In genomic region chr3:40480258-40480951, GRCm38 (mm10) we compare ENCODE assay signal across 16 mouse cellular contexts. TPM values are rescaled to one million over a fixed set of nuclear protein-coding genes. Genes with fewer than 3 reads are reported as not detected.
DNase-seq lines count a peak whose midpoint lies in the region; ATAC-seq and TF ChIP-seq lines count a peak whose summit lies in the region.
"Had no signal": no experiment of that assay in that cellular context is flagged by ENCODE, and none has a peak within 500 bp of the region (broad histone marks: within the 10 kb centered on the region; RNA-seq: fewer than 3 reads in every experiment).

No protein-coding gene starts in this region.

- H3K9ac ChIP-seq in kidney, postnatal 0 days (ENCODE audit: low read depth, low read length): no peak overlapping the region
- H3K9ac ChIP-seq in kidney, embryonic 15.5 days: no peak overlapping the region
- H3K9ac ChIP-seq in liver, embryonic 16.5 days (ENCODE audit: low read depth, low read length): no peak overlapping the region
- H3K9ac ChIP-seq: embryonic facial prominence, embryonic 12.5 days; heart, embryonic 12.5 days had no signal

- peak; percentile 51 for DNase-seq in kidney, postnatal 0 days (ENCODE audit: low spot score)
- DNase-seq in brain, embryonic 14.5 days (ENCODE audit: low read depth): peak; percentile 18
- no peak for DNase-seq in lung, postnatal 4 days
- no peak for DNase-seq in lung, postnatal 10 days
- DNase-seq: adrenal gland, postnatal 10 days; cerebellum, postnatal 10 days; gastrocnemius, postnatal 14 days; heart, postnatal 4 days; kidney, postnatal 36 days; right cerebral cortex, postnatal 4 days had no signal

- 57% methylated on average over 15 of the region's 15 CpGs for WGBS in kidney, postnatal 0 days
- 63% methylated on average over 15 of the region's 15 CpGs for WGBS in kidney, embryonic 15.5 days
- WGBS in liver, embryonic 16.5 days (ENCODE audit: insufficient replicate concordance): 21% methylated on average over 15 of the region's 15 CpGs

- H3K27me3 ChIP-seq in kidney, postnatal 0 days (ENCODE audit: insufficient read depth, low read length): no peaks in the 10 kb centered on the region
- H3K27me3 ChIP-seq in kidney, embryonic 15.5 days: no peaks in the 10 kb centered on the region
- H3K27me3 ChIP-seq in liver, embryonic 16.5 days (ENCODE audit: control insufficient read depth, insufficient read depth, low read depth, low read length): no peaks in the 10 kb centered on the region
- H3K27me3 ChIP-seq: embryonic facial prominence, embryonic 12.5 days; heart, embryonic 12.5 days had no signal

- H3K4me3 ChIP-seq in kidney, postnatal 0 days (replicated peaks; ENCODE audit: low read depth, low read length): no peak overlapping the region
- H3K4me3 ChIP-seq in kidney, embryonic 15.5 days (replicated peaks): no peak overlapping the region
- H3K4me3 ChIP-seq in liver, embryonic 16.5 days (ENCODE audit: low read depth, low read length): no peak overlapping the region
- H3K4me3 ChIP-seq: embryonic facial prominence, embryonic 12.5 days; heart, embryonic 12.5 days had no signal

- TF ChIP-seq CTCF in kidney, postnatal 0 days (IDR thresholded peaks at IDR 0.05; ENCODE audit: low read depth): no peak
- TF ChIP-seq CTCF in brain, embryonic 14.5 days (IDR thresholded peaks at IDR 0.05; ENCODE audit: borderline replicate concordance, extremely low read depth, insufficient read depth, insufficient read length): no peak

- no peak overlapping the region for H3K27ac ChIP-seq in kidney, postnatal 0 days
- no peak overlapping the region for H3K27ac ChIP-seq in kidney, embryonic 15.5 days
- H3K27ac ChIP-seq in liver, embryonic 16.5 days (ENCODE audit: low read length): no peak overlapping the region
- H3K27ac ChIP-seq: embryonic facial prominence, embryonic 12.5 days had no signal

- H3K36me3 ChIP-seq in kidney, postnatal 0 days (ENCODE audit: insufficient read depth, low read length): no peaks in the 10 kb centered on the region
- no peaks in the 10 kb centered on the region for H3K36me3 ChIP-seq in kidney, embryonic 15.5 days
- H3K36me3 ChIP-seq in liver, embryonic 16.5 days (ENCODE audit: control insufficient read depth, insufficient read depth): no peaks in the 10 kb centered on the region
- H3K36me3 ChIP-seq: embryonic facial prominence, embryonic 12.5 days; heart, embryonic 12.5 days had no signal

- H3K4me1 ChIP-seq in kidney, postnatal 0 days (replicated peaks; ENCODE audit: insufficient read depth, low read length): peaks cover 3% of the 10 kb centered on the region; the same call in 1 of the 2 replicates
- 0 out of 2 replicates have a peak, but pooled peaks cover 4% of the 10 kb centered on the region for H3K4me1 ChIP-seq in kidney, embryonic 15.5 days
- no peaks in the 10 kb centered on the region for H3K4me1 ChIP-seq in liver, embryonic 16.5 days (ENCODE audit: control insufficient read depth, low read depth, low read length)
- H3K4me1 ChIP-seq: heart, embryonic 12.5 days had no signal

- no peaks in the 10 kb centered on the region for H3K9me3 ChIP-seq in kidney, postnatal 0 days (replicated peaks; ENCODE audit: low read length)
- H3K9me3 ChIP-seq in kidney, embryonic 15.5 days (replicated peaks): no peaks in the 10 kb centered on the region
- no peaks in the 10 kb centered on the region for H3K9me3 ChIP-seq in liver, embryonic 16.5 days (replicated peaks; ENCODE audit: control insufficient read depth, low read length)
- H3K9me3 ChIP-seq: embryonic facial prominence, embryonic 12.5 days; heart, embryonic 12.5 days had no signal

- no peak for TF ChIP-seq POLR2A in brain, embryonic 14.5 days (IDR thresholded peaks at IDR 0.05; ENCODE audit: borderline replicate concordance, extremely low read depth, insufficient read depth, insufficient read length, poor library complexity, severe bottlenecking)

- H3K4me2 ChIP-seq in kidney, postnatal 0 days (ENCODE audit: low read length): no peak overlapping the region
- no peak overlapping the region for H3K4me2 ChIP-seq in kidney, embryonic 15.5 days
- no peak overlapping the region for H3K4me2 ChIP-seq in liver, embryonic 16.5 days (ENCODE audit: low read depth, low read length)
- H3K4me2 ChIP-seq: embryonic facial prominence, embryonic 12.5 days; heart, embryonic 12.5 days had no signal

- no peak for ATAC-seq in kidney, postnatal 0 days (replicated peaks; ENCODE audit: low FRiP score, low read depth)
- no peak for ATAC-seq in kidney, embryonic 15.5 days (replicated peaks; ENCODE audit: low FRiP score)
- peak; percentile 52; the same call in 1 of the 2 replicates for ATAC-seq in granulocyte monocyte progenitor cell, adult 5-6 weeks (replicated peaks; ENCODE audit: poor library complexity, severe bottlenecking)
- peak; percentile 86 for ATAC-seq in liver, embryonic 16.5 days (ENCODE audit: low read depth)
- ATAC-seq: inflammation-experienced regulatory T-cells, adult 6 months had no signal

RNA-seq across cellular contexts. Expression of gene Intu, which starts 50.7 kb away (rescaled TPM):
- 2.0 and 2.3 TPM in 2 replicates for polyA plus RNA-seq in kidney, postnatal 0 days (2015; fragmentation: Nextera tagmentation; extraction: Ambion mirVana)
- polyA plus RNA-seq in kidney, embryonic 15.5 days (2015; fragmentation: Nextera tagmentation; extraction: Ambion mirVana): 3.4 TPM in 2 replicates
- polyA plus RNA-seq in brain, embryonic 14.5 days (2012; rRNA removed): 8.2 and 9.1 TPM in 2 replicates
- total RNA-seq in granulocyte monocyte progenitor cell, adult 5-6 weeks (2014; fragmentation: Nextera tagmentation): 1.6 and 3.2 TPM in 2 replicates
- total RNA-seq in granulocyte monocyte progenitor cell, adult 5-6 weeks (2017): 2.5 and 4.6 TPM in 2 replicates
- polyA plus RNA-seq in liver, embryonic 16.5 days (2015; fragmentation: Nextera tagmentation; extraction: Ambion mirVana): 0.71 and 0.79 TPM in 2 replicates

Comparison
In these comparisons a context has a peak if more than half of its experiments do, and no peak if none do; other contexts are left out.
1. ATAC-seq: peak in granulocyte monocyte progenitor cell, adult 5-6 weeks (single experiment) and liver, embryonic 16.5 days (single experiment); none in kidney, postnatal 0 days (single experiment) and kidney, embryonic 15.5 days (single experiment).
2. DNase-seq: peak in kidney, postnatal 0 days (single experiment) and brain, embryonic 14.5 days (single experiment); none in lung, postnatal 4 days (0 of 2) and lung, postnatal 10 days (single experiment).